Mouse (Mus musculus): Measurements from ENCODE around the gene Kcns1. TPM values are rescaled to one million over a fixed set of nuclear protein-coding genes. Genes with fewer than 3 reads are reported as not detected.

Kcns1 gene
- total RNA-seq, 2 experiments from 2014 or later = 4.4 to 5.7 TPM

DNA sequence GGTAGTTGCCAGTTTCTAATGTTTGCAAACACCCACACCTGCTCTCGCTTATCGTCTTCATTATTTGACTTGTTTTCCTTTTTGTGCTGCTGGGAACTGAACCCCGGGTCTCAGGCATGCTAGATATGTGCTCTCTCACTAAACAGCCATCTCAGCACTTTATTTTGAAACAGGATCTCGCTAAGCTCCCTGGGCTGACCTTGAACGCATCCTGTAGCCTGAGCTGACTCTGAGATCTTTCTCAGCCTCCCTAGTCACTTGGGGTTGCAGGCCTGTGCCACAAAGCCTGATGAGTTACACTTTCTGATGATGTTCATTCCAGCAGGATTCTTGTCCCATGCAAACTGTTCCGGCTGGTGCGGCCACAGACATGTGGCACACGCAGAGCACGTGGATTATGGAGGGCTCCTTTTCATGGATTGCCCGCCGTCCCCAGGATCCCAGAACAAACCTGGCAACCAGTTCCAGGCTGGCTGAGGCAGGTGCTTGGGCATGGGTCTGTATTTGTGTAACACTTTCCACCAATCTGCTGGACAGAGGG is 9.3 kb downstream of the Kcns1 start:
- no peak for TF ChIP-seq CTCF (conservative IDR thresholded peaks at IDR 0.05)

DNA sequence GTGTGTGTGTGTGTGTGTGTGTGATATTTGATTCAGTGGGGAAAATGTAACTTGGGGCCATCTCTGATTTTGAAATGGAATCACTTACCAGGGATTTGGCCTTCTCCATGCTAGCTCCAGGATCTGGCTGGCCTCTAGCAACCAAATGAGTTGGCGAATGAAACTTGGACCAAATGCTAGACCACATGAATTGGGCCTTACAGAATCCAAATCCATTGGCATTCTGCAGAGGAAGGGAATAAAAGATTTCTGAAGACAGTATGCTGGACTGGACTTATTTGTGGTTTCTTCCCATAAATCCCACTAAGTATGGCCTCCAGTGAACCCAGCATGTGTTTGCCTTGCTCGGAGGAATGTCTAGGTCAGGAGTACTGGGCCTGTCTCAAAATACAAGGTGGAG is 12.1 kb downstream of the Kcns1 start:
- H3K4me3 ChIP-seq = no peak overlapping the region
- no peak for DNase-seq (ENCODE audit: low spot score in 2 of 2)
- H3K27ac ChIP-seq = no peak overlapping the region; the same call in 1 of the 2 replicates
- TF ChIP-seq CTCF (conservative IDR thresholded peaks at IDR 0.05) = no peak

More for the DNA sequence above, 9.3 kb downstream of the Kcns1 start:
- no peak for DNase-seq (ENCODE audit: low spot score in 2 of 2)
- Histone ChIP-seq H3K4me3 (no peak overlapping the region), H3K27ac (no peak overlapping the region)

DNA sequence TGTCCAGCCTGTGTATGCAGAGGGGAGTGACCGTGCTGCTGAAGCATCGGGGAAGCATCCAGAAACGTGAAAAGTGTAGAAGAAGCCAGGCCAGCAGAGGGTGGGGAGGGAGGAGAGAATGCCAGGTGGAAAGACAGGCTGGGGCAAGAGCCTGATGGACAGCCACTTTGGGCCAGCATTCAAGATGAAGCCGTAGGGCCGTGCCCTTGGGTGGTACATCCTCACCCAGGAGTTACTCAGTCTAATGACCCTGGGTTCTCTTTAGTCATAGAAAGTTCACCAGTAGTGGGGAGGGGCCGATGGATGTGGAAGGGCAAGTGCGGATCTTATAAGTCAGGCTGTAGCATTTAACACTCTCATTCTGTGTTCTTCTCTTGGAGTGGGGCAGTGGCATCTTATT is 14.8 kb downstream of the Kcns1 start:
- no peak overlapping the region for H3K27ac ChIP-seq
- no peak overlapping the region for H3K4me3 ChIP-seq
- TF ChIP-seq CTCF (conservative IDR thresholded peaks at IDR 0.05) = no peak
- DNase-seq (ENCODE audit: low spot score in 2 of 2) = no peak

DNA sequence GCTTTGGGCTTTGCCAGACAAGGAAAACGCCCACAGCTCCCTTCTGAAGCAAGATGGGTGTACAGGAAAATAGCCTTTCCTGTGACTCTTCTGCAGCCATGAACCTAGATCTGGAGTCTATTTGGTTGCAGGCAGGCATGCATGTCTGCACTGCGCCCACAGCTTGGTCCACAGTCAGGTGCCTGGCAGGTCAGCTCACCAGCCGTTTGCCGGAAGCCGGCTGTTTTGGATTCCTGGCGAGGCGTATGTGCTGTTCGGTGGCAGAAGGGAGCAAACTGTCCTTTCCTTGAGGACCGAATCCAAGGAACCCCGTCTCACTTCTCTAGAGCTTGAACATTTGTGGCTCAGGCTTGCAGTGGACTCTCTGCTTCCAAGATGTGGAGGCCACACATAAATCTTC is 16.9 kb downstream of the Kcns1 start:
- H3K4me3 ChIP-seq = no peak overlapping the region
- TF ChIP-seq CTCF (conservative IDR thresholded peaks at IDR 0.05) = no peak
- H3K27ac ChIP-seq = 0 out of 2 replicates have a peak overlapping the region, but pooled peaks have one; percentile 12
- DNase-seq (ENCODE audit: low spot score in 2 of 2) = no peak

DNA sequence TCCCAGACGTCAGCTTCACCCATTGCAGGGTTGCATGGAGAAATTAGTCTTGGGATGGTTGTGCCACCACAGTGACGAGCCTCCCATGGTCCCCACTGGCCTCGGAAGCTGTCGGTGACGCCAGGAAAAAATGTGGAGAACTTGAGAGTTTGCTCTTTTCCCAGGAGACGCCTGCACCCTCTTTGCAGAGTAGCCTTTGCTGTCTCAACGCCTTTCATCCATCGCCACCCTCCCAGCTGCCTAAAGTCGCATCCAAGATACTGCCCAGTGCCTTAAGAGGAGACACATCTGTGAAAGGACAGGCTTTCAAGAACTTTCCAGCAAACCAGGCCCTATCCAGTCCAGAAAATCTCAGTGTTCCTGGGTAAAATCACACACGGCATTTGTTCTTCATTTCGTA is 18.6 kb downstream of the Kcns1 start:
- H3K4me3 ChIP-seq = no peak overlapping the region
- TF ChIP-seq CTCF (conservative IDR thresholded peaks at IDR 0.05) = no peak
- no peak for DNase-seq (ENCODE audit: low spot score in 2 of 2)
- H3K27ac ChIP-seq = no peak overlapping the region

DNA sequence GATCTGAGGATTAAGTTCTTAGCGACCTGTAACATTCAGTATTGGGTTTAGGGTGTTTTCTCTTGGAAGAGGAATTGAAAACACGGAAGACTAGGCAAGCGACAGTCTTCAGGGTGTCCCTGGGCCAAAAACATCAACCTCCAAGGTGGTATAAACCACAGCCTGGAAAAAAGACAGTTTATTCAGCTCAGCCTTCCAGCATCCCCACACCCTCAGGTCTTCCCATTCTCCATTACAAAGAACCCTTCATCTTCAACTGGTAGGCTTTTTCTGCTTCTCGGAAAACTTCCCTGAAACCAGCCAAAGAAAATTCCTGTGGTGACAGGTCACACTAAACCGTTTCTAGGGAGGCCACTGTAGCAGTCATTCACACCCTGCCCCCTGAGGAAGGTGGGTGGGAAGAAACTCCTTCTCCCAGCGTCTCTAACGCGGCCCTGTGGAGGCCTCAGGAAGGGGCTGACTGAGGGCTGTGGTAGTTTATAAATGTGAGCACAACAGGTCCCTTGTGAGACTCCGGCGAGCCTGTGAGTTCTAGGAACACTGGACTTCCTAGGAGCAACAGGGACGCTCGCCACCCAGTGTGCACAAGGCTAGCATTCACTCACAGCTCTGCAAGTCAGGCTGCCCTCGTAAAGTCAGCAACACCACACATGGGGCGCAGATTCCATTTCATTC is 20.7 kb downstream of the Kcns1 start:
- TF ChIP-seq CTCF (conservative IDR thresholded peaks at IDR 0.05) = no peak
- Histone ChIP-seq H3K27ac (peak overlapping the region; percentile 32; the same call in 1 of the 2 replicates), H3K4me3 (no peak overlapping the region)
- no peak for DNase-seq (ENCODE audit: low spot score in 2 of 2)

DNA sequence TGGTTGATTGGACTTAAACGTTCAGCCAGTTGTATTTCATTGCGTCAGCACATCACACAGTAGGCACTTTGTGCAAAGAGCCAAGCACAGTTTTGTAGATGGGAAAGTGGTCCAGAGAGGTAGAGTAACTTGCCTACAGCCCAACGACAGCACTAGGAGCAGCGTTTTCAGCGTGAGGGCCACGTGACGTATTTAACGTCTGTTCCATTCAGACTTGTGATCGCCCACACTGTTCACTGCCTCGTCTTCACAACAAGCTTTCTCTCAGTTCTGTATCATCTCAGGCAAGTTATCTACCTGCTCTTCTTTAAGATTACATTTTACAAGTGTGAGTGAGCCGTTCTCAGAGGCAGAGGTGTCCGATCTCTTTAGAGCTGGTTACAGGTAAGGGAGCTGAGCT is 24.4 kb downstream of the Kcns1 start:
- no peak for TF ChIP-seq CTCF (conservative IDR thresholded peaks at IDR 0.05)
- Histone ChIP-seq H3K27ac (no peak overlapping the region), H3K4me3 (no peak overlapping the region)
- no peak for DNase-seq (ENCODE audit: low spot score in 2 of 2)

DNA sequence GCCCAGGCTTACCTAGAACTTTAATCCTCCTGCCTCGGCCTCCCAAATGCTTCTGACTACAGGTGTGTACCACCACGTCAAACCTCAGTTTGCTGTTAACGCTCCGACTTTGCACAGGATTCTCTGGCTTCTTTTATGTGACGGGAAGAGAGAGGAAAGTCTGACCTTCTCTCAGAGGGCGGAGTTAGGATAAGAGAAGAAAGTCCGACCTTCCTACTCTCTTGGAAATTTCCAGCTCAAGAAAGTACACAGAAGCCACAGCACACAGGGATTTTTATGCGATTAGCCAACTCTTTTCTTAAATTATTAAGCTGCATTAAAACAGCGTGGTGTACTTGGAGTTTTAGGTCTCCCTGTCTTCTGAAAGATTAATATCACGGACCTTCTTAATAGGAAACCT is 26.4 kb downstream of the Kcns1 start:
- Histone ChIP-seq H3K4me3 (no peak overlapping the region), H3K27ac (no peak overlapping the region)
- no peak for TF ChIP-seq CTCF (conservative IDR thresholded peaks at IDR 0.05)
- DNase-seq (ENCODE audit: low spot score in 2 of 2) = no peak

DNA sequence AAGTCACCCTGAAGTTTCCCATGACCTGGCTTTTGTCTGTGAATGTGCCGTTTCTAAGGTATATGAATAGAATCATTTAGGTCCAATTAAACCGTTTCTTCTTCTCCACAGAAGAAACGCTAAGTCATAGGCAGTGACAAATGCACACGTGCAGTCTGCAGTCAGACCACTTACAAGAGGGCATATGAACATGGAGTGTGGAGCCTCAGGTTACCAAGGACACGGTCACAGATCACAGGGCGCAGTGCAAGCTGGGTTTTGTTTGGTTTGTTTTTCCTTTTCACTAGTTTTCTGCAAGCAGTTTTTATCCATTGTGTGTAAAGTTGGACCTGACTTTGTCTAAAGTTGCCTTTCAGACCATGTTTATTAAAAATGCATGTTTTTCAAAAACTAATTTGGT is 26.9 kb downstream of the Kcns1 start:
- DNase-seq (ENCODE audit: low spot score in 2 of 2) = no peak
- no peak overlapping the region for H3K4me3 ChIP-seq
- TF ChIP-seq CTCF (conservative IDR thresholded peaks at IDR 0.05) = no peak
- no peak overlapping the region for H3K27ac ChIP-seq

DNA sequence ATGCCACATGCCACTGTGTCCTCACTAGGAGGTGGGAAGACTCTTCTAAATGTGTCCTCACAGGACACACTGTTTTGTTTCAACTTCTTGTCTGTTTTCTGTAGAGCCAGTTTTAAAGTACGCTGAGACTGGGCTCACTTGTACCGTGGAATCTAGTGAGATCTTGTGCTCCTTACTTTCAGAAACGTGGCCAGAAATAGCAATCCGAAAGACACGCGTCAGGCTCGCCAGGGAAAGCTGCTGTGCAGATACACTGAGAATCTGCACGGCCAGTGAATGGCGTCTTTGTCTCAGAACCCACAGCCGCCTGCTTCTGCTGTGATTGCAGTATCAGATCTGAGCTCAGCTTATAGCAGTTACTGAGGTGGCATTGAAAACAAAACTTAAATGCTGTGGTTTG is 28.9 kb downstream of the Kcns1 start:
- no peak for TF ChIP-seq CTCF (conservative IDR thresholded peaks at IDR 0.05)
- peak overlapping the region; percentile 4; the same call in 1 of the 2 replicates for H3K4me3 ChIP-seq
- H3K27ac ChIP-seq = peak overlapping the region; percentile 67
- DNase-seq (ENCODE audit: low spot score in 2 of 2) = peak in 1 of 2 experiments; percentile 36

DNA sequence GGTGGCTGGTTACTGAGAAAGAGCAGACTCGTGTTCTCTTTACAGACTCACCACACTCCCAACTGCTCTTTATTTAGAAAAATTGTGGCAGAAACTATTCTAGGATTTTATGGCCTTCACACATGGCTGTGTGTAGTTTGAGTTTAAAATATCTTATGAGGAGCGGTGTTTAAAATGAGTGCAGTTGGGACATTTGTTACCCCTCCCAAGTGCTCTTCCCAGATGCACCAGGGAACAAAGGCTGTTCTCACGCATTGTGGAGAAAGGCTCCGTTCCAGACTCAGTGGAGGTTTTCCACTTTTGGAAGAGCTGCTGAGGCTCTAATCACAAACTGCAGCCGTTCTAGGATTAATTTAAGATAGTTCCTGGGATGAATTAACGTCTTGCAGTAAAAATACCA is 33.2 kb downstream of the Kcns1 start:
- Histone ChIP-seq H3K4me3 (no peak overlapping the region), H3K27ac (peak overlapping the region; percentile 75)
- TF ChIP-seq CTCF (conservative IDR thresholded peaks at IDR 0.05) = no peak
- DNase-seq (ENCODE audit: low spot score in 2 of 2) = no peak

DNA sequence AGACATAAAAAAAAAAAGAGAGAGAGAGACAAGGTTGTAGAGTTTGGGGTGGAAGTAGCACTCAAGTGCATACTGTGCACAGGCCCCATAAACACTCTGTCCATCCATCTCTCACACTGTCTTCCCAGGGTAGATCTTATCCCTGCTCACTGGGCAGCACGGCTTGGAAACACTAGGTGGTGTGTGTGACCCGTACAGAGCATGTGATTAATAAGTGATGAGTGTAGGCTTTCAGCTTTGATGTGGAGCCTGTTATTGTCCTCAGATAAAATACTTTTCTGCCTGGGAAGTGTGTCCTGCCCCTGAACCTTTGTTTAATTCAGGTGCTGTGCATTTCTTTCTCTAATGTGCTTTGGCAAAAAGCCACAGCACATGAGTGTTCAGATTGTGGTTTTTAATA is 34.5 kb downstream of the Kcns1 start:
- peak; percentile 56 for TF ChIP-seq CTCF (conservative IDR thresholded peaks at IDR 0.05)
- DNase-seq (ENCODE audit: low spot score in 2 of 2) = no peak
- Histone ChIP-seq H3K4me3 (no peak overlapping the region), H3K27ac (no peak overlapping the region)

DNA sequence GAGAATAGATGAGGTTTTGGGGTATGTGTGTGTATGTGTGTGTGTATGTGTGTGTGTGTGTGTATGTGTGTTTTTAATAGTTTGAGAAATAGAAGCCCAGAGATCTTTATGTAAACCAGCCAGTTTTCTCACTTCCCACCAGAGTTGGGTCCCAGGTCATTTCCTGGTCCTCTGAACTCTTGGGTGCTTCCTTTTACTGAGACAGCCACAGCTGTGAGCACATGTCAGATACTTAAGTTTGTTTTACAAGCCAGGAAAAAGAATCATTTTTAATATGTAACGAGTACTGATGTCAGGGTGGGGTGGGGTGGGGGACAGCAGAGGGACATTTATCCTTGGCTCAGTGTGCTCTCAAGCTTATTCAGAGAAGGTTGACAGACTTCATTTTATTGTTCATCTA is 35.5 kb downstream of the Kcns1 start:
- Histone ChIP-seq H3K27ac (no peak overlapping the region), H3K4me3 (no peak overlapping the region)
- no peak for TF ChIP-seq CTCF (conservative IDR thresholded peaks at IDR 0.05)
- DNase-seq (ENCODE audit: low spot score in 2 of 2) = no peak

DNA sequence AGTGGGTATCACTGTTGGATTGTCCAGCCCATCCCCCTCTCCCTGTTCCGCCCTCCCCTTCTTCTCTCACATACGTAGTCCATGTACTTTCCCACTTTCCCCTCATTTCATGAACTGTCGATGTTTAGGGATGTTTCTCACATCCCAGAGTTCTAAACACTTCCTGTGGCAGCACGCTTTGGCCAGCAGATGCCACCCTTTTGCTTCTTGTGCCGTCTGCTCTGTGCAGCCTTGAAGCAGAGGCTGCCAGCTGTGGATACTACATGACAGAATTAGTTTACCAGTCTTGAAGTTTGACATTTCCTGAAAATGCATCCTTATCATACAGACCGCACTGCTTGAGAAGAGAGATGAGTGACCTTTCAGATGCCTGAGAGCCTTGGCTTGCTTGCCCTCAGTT is 36.4 kb downstream of the Kcns1 start:
- TF ChIP-seq CTCF (conservative IDR thresholded peaks at IDR 0.05) = peak; percentile 78
- peak in 1 of 2 experiments; percentile 47 for DNase-seq (ENCODE audit: low spot score in 2 of 2)
- Histone ChIP-seq H3K27ac (no peak overlapping the region), H3K4me3 (no peak overlapping the region)

Measured in layer of hippocampus, adult 2 months (tissue).